Mouse (Mus musculus) small intestine, adult 2 months (tissue): Measurements from ENCODE around the gene Fnbp1l. TPM values are rescaled to one million over a fixed set of nuclear protein-coding genes. Genes with fewer than 3 reads are reported as not detected.
A peak's percentile ranks its signal among the peaks of the same experiment; 100 is the strongest.

Source experiments
- H3K27ac ChIP-seq: fragments of 200-500 bp; 2 replicates; pipeline ENCODE4 v1.5.1; 2012; ENCODE audit warnings: low read depth, low read length, control low read depth, inconsistent platforms; ENCODE audit not compliant: insufficient read depth
- H3K27me3 ChIP-seq: fragments of 200-500 bp; 2 replicates; pipeline ENCODE4 v1.6.1; 2012; ENCODE audit warnings: mild to moderate bottlenecking, moderate library complexity, low read length, inconsistent platforms; ENCODE audit not compliant: control insufficient read depth, insufficient read depth
- H3K36me3 ChIP-seq: fragments of 200-500 bp; 2 replicates; pipeline ENCODE4 v1.6.1; 2012; ENCODE audit warnings: mild to moderate bottlenecking, low read length, control low read depth, inconsistent platforms; ENCODE audit not compliant: control insufficient read depth, insufficient read depth
- H3K4me1 ChIP-seq: fragments of 200-500 bp; 2 replicates; pipeline ENCODE4 v1.6.1; 2012; ENCODE audit warnings: low read length, inconsistent platforms, mixed read lengths; ENCODE audit not compliant: control insufficient read depth, insufficient read depth, insufficient read length
- H3K4me3 ChIP-seq: fragments of 200-500 bp; 2 replicates; pipeline ENCODE4 v1.5.1; 2012; ENCODE audit warnings: low read depth, mild to moderate bottlenecking, control low read depth, inconsistent platforms, low read length, moderate library complexity
- CTCF ChIP-seq: fragments of 200-500 bp; IDR thresholded peaks from 2 replicates; pipeline ENCODE4 v1.5.1; 2012; ENCODE audit warnings: low read depth, mild to moderate bottlenecking, control low read depth, inconsistent platforms, low read length, moderate library complexity, mixed read lengths; ENCODE audit not compliant: insufficient replicate concordance, insufficient read length; ENCODE audit errors: extremely low read depth
- POLR2A ChIP-seq: fragments of 200-500 bp; IDR thresholded peaks from 2 replicates; pipeline ENCODE4 v1.6.1; 2012; ENCODE audit warnings: low read depth, mild to moderate bottlenecking, control low read depth, inconsistent platforms, low read length, moderate library complexity
- WGBS: fragments of 180-500 bp; shearing (Covaris S2); methylation state at CpG from one replicate; pipeline ENCODE4 v1.1.7; 2018; 5-methylcytosine and 5-hydroxymethylcytosine counted together
- polyA plus RNA-seq: library from polyadenylated mRNA; depleted of rRNA; stranded (reverse); fragments of >200 nt; gene quantifications from 2 replicates; pipeline ENCODE4 v1.2.3, GENCODE M21; 2012

Gene Fnbp1l
- polyA plus RNA-seq, 1 experiment = 9.0 TPM

GRCm38 (mm10) chr3:122637280-122637679 lies 17.8 kb upstream of the Fnbp1l start:
- Histone ChIP-seq H3K27me3 (no peaks in the 10 kb centered on the region), H3K27ac (no peak overlapping the region), H3K4me1 (peaks cover 5% of the 10 kb centered on the region; the same call in 1 of the 2 replicates), H3K4me3 (no peak overlapping the region), H3K36me3 (no peaks in the 10 kb centered on the region)
- 79% methylated on average over 1 of the region's 1 CpGs for WGBS
- TF ChIP-seq CTCF = no peak
- no peak for TF ChIP-seq POLR2A

- 7% methylated on average over 12 of the region's 12 CpGs for WGBS
- no peaks in the 10 kb centered on the region for H3K36me3 ChIP-seq
- TF ChIP-seq POLR2A = no peak
- 0 out of 2 replicates have a peak overlapping the region, but pooled peaks have one; percentile 5 for H3K4me3 ChIP-seq
- peaks cover 5% of the 10 kb centered on the region; the same call in 1 of the 2 replicates for H3K4me1 ChIP-seq
- H3K27ac ChIP-seq = peak overlapping the region; percentile 14; the same call in 1 of the 2 replicates
- H3K27me3 ChIP-seq = no peaks in the 10 kb centered on the region
Observed at GRCm38 (mm10) chr3:122635246-122635645, 15.7 kb upstream of the Fnbp1l start.

DNA sequence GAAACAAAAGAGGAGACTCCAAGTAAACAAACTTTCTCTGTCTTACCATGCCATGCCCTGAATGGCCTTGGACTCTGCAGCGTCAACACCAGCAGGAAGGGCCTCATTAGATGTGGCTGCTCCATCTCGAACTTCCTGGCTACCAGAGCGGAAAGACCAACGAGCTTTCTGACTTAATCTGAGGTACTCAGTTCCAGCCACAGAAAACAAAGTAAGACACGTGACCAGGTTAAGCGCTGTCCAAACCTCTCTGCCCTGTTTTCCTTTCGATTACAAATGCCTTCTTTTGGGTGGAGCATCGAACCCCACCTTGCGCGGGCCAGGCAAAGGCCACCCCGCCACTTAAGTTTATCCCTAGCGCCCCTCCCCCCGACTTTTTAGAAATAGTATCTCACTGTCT lies 10.1 kb upstream of the Fnbp1l start:
- H3K4me1 ChIP-seq = peaks cover 2% of the 10 kb centered on the region; the same call in 1 of the 2 replicates
- H3K27me3 ChIP-seq = no peaks in the 10 kb centered on the region
- TF ChIP-seq POLR2A (no peak), CTCF (no peak)
- 9% methylated on average over 13 of the region's 13 CpGs for WGBS
- H3K4me3 ChIP-seq = peak overlapping the region; percentile 48
- no peak overlapping the region; the same call in 1 of the 2 replicates for H3K27ac ChIP-seq
- H3K36me3 ChIP-seq = no peaks in the 10 kb centered on the region

DNA sequence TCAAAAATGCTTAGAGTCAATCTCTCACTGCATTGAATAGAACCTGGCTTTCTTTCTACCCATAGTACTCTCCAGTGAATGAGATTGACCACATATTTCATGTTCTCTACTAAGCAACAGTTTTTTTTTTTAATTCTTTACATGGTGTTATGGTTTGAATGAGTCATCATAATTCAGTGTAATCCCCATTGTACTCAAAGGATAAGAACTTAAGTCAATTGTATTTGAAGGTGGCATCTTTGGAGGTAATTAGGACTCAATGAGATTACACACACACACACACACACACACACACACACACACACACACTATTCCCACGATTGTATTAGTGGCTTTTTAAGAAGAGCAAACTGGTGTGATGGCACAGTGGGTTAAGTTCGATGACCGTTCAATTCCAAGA lies 9.4 kb upstream of the Fnbp1l start:
- WGBS = 62% methylated on average over 3 of the region's 3 CpGs

DNA sequence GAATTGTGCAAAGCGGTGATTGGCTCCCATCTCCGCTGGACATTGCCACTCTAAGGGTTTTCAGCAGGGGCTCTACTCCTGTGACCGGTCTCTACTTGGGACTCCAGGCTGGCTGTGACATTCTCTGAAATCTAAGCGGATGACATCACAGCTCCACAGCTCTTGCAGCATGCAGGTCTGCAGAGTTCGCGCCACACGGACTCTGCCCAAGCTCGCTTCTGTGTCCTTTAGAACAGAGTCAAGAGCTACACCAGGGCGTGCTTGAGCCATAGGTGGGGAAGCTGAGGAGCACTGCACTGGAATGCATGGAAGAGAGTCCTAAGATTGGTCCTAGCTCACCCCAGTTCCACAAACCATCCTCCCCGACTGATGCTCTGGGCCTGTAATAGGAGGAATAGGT lies 9.0 kb upstream of the Fnbp1l start:
- H3K4me3 ChIP-seq = no peak overlapping the region
- H3K36me3 ChIP-seq = no peaks in the 10 kb centered on the region
- no peaks in the 10 kb centered on the region for H3K27me3 ChIP-seq
- 89% methylated on average over 10 of the region's 10 CpGs for WGBS
- H3K4me1 ChIP-seq = peaks cover 2% of the 10 kb centered on the region; the same call in 1 of the 2 replicates
- TF ChIP-seq CTCF = no peak
- TF ChIP-seq POLR2A = no peak
- H3K27ac ChIP-seq = no peak overlapping the region

More for the DNA sequence above, 9.4 kb upstream of the Fnbp1l start:
- TF ChIP-seq POLR2A (no peak), CTCF (no peak)
- H3K27me3 ChIP-seq = no peaks in the 10 kb centered on the region
- H3K27ac ChIP-seq = no peak overlapping the region
- no peaks in the 10 kb centered on the region for H3K36me3 ChIP-seq
- H3K4me1 ChIP-seq = peaks cover 2% of the 10 kb centered on the region; the same call in 1 of the 2 replicates
- H3K4me3 ChIP-seq = no peak overlapping the region

DNA sequence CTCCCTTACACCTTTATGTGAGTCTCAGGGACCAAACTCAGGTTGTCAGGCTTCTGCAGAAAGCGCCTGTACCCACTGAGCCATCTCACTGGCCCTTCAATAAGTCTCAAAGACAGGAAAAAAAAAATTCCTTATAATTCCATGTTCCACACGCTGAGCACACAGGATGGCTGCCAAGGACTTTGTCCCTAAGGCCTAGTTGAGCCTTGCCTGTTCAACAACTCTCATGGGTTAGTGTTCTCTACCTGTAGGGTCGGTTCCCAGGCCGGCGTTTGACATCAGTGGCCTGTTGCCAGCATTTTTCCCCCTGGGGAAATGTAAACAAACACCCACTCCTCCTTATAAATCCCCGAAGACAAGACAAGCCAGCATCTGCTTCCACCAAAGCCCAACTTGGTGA lies 8.3 kb upstream of the Fnbp1l start:
- Histone ChIP-seq H3K4me1 (peaks cover 2% of the 10 kb centered on the region; the same call in 1 of the 2 replicates), H3K4me3 (no peak overlapping the region), H3K36me3 (no peaks in the 10 kb centered on the region), H3K27me3 (no peaks in the 10 kb centered on the region), H3K27ac (no peak overlapping the region)
- 83% methylated on average over 6 of the region's 6 CpGs for WGBS
- TF ChIP-seq CTCF (no peak), POLR2A (no peak)

- H3K36me3 ChIP-seq = no peaks in the 10 kb centered on the region
- peak overlapping the region; percentile 39 for H3K27ac ChIP-seq
- no peak overlapping the region for H3K4me3 ChIP-seq
- H3K27me3 ChIP-seq = no peaks in the 10 kb centered on the region
- H3K4me1 ChIP-seq = peaks cover 4% of the 10 kb centered on the region; the same call in 1 of the 2 replicates
- TF ChIP-seq CTCF = no peak
- no peak for TF ChIP-seq POLR2A
- WGBS = 14% methylated on average over 6 of the region's 6 CpGs
Observed at GRCm38 (mm10) chr3:122624591-122624990, 5.1 kb upstream of the Fnbp1l start.

DNA sequence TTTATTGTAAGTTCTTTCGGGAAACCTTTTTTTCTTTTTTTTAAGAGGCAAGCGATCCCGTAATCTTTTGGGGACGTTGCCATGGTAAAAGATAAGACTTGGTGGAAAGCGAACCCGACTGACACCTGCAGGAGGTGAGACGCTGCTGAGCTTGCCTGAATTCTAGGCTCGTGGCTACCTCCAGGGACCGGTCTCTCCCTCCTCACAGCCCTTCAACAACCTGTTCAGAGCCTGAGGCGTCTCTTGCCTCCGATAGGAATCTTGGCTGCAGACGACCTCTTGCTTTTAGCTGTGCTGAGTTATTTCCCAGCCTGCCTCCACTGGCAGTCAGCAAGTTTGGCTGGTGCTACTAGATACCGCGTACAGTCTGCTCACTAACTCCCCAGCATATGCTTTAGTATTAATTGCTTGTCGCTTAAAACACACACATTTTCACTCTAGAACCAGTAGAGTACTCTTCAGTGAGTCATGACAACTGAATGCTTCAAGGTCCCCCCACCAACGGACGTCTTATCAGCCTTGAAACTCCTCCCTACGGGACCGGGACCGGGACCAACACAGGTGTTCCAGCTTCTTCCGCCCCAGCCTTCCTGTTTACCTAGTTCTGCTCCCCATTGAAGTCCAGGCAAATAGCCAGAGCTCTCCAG lies 893 bp upstream of the Fnbp1l start:
- Histone ChIP-seq H3K27me3 (no peaks in the 10 kb centered on the region), H3K36me3 (no peaks in the 10 kb centered on the region), H3K4me3 (peak overlapping the region; percentile 88), H3K4me1 (peaks cover 5% of the 10 kb centered on the region; the same call in 1 of the 2 replicates), H3K27ac (peak overlapping the region; percentile 99)
- under 1% methylated on average over 21 of the region's 21 CpGs for WGBS
- TF ChIP-seq POLR2A (no peak), CTCF (peak; percentile 31; the same call in 1 of the 2 replicates)
